Mouse (Mus musculus) hindbrain, embryonic 13.5 days (tissue): ENCODE data around the gene Tmem63c. TPM values are rescaled to one million over a fixed set of nuclear protein-coding genes. Genes with fewer than 3 reads are reported as not detected.

ENCODE experiments used
- ATAC-seq: fragments of 200-750 bp; cut with Nextera tagmentation; 2 replicates; pipeline ENCODE4 v1.8.0; 2017; ENCODE audit warnings: moderate TSS enrichment; ENCODE audit not compliant: low FRiP score
- H3K27ac ChIP-seq: fragments of 300-500 bp; sonication (generic); 2 replicates; pipeline ENCODE4 v1.5.1; 2015; ENCODE audit warnings: inconsistent platforms, mild to moderate bottlenecking, moderate library complexity
- H3K27me3 ChIP-seq: fragments of 300-500 bp; sonication (generic); 2 replicates; pipeline ENCODE4 v1.6.1; 2015; ENCODE audit warnings: mild to moderate bottlenecking, inconsistent platforms
- H3K36me3 ChIP-seq: fragments of 300-500 bp; sonication (generic); 2 replicates; pipeline ENCODE4 v1.6.1; 2015; ENCODE audit warnings: mild to moderate bottlenecking, inconsistent platforms
- H3K4me1 ChIP-seq: fragments of 300-500 bp; sonication (generic); replicated peaks from 2 replicates; pipeline ENCODE4 v1.6.1; 2015; ENCODE audit warnings: inconsistent platforms
- H3K4me2 ChIP-seq: fragments of 300-500 bp; sonication (generic); 2 replicates; pipeline ENCODE4 v1.6.1; 2015; ENCODE audit warnings: inconsistent platforms, mild to moderate bottlenecking, moderate library complexity
- H3K4me3 ChIP-seq: fragments of 300-500 bp; sonication (generic); 2 replicates; pipeline ENCODE4 v1.5.1; 2015; ENCODE audit warnings: mild to moderate bottlenecking, inconsistent platforms
- H3K9ac ChIP-seq: fragments of 300-500 bp; sonication (generic); 2 replicates; pipeline ENCODE4 v1.6.1; 2015; ENCODE audit warnings: mild to moderate bottlenecking, inconsistent platforms
- H3K9me3 ChIP-seq: fragments of 300-500 bp; sonication (generic); 2 replicates; pipeline ENCODE4 v1.6.1; 2016; ENCODE audit warnings: inconsistent platforms
- WGBS: fragments of 180-500 bp; shearing (Covaris S2); methylation state at CpG from one replicate; pipeline ENCODE4 v1.1.7; 2015; 5-methylcytosine and 5-hydroxymethylcytosine counted together
- polyA plus RNA-seq: library from polyadenylated mRNA; unstranded; fragments of >200 nt; fragmentation: Nextera tagmentation; extraction: Ambion mirVana; gene quantifications from 2 replicates; pipeline ENCODE4 v1.2.1, GENCODE M21; 2015

Tmem63c gene
- polyA plus RNA-seq, 1 experiment from 2014 or later, result 7.3 TPM

DNA sequence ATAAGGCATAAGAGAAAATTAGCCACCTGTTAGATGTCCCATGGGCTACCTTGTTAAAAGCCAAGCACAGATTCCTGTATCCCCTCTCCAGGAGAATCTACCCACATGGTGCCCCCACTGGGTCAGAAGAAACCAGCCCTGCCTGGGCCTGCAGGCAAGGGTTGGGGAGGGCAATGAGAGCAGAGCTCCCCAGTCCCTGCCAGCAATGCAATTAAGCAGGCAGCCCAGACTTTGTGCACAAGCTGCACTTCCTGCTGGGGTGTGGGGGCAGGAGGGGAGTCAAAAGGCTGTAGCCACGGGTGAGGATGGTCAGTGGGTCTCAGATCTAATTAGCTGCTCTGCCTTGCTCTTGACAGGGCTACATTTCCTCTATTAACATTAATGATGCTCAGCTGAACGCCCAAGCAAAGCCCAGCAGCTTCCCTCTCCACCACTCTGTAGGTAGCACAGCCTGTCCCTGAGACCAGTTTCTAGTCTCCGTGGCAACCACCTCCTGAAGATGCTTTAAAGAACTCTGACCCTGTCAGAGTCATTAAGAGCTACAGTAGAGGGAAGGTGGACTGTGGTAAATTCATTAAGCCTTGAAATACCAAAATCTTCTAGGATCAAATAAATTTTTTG is 86.3 kb downstream of the Tmem63c start:
- Histone ChIP-seq H3K9me3 (no peaks in the 10 kb centered on the region), H3K4me2 (no peak overlapping the region), H3K27ac (no peak overlapping the region), H3K9ac (no peak overlapping the region), H3K4me1 (peaks cover 7% of the 10 kb centered on the region), H3K27me3 (peaks cover 14% of the 10 kb centered on the region), H3K4me3 (no peak overlapping the region), H3K36me3 (peaks cover 34% of the 10 kb centered on the region)
- 42% methylated on average over 3 of the region's 3 CpGs for WGBS
- peak; percentile 46; the same call in 1 of the 2 replicates for ATAC-seq

DNA sequence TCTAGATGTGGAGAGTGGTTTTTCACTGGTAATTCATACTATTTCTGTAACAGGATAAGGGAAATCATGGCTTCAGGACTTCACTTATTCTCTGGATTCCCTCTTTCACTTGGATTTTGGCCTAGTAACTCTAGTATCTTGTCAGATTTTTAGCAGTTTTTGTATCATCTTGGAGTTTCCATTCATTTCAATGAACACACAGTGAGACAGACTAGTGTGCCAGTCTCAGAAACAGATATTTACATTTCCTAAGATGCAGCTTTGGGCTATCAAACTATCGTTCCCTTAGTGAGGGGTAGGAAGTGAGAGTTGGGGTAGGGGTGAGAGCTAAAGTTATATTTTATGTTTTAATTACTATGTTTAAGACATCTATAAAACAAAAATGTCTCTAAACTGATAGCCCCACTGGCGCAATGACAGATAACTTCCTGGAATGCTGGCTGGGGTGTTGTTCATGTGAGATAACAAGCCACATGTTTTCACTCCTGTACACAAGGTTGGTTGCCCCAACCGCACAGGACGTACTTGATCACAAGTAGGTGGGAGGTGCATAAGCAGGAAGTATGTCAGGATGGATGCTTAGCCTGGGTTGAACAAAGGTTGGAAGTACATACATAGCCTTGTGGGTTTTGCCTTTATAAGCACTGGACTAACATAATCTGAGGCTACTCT is 100.9 kb downstream of the Tmem63c start:
- Histone ChIP-seq H3K4me2 (no peak overlapping the region), H3K27me3 (no peaks in the 10 kb centered on the region), H3K36me3 (peaks cover 60% of the 10 kb centered on the region), H3K4me3 (no peak overlapping the region), H3K9me3 (no peaks in the 10 kb centered on the region), H3K4me1 (no peaks in the 10 kb centered on the region), H3K9ac (no peak overlapping the region), H3K27ac (no peak overlapping the region)
- 93% methylated on average over 4 of the region's 4 CpGs for WGBS
- no peak for ATAC-seq

DNA sequence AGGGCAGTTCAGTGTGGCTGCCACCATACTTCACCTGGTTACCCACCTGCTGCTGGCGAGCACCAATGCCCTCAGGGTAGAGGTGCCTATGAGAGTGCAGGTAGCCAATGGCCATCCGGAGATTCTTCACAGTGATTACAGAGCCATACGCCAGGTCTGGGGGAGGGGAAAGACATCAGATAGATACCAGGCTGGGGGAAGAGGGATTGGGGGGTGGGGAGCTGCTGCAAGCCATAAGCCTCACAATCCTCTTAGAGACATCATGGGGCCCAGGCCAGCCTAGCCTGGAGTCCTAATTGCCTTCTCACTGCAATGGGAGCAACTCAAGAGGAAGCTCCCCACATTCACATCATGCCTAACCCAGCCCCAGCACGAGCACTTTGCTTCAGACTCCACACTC is 106.1 kb downstream of the Tmem63c start:
- Histone ChIP-seq H3K4me3 (no peak overlapping the region), H3K4me1 (peaks cover 3% of the 10 kb centered on the region; the same call in 1 of the 2 replicates), H3K27me3 (no peaks in the 10 kb centered on the region), H3K9me3 (no peaks in the 10 kb centered on the region), H3K36me3 (peaks cover 67% of the 10 kb centered on the region), H3K27ac (no peak overlapping the region), H3K4me2 (no peak overlapping the region), H3K9ac (no peak overlapping the region)
- WGBS, result 89% methylated on average over 4 of the region's 4 CpGs
- no peak for ATAC-seq

DNA sequence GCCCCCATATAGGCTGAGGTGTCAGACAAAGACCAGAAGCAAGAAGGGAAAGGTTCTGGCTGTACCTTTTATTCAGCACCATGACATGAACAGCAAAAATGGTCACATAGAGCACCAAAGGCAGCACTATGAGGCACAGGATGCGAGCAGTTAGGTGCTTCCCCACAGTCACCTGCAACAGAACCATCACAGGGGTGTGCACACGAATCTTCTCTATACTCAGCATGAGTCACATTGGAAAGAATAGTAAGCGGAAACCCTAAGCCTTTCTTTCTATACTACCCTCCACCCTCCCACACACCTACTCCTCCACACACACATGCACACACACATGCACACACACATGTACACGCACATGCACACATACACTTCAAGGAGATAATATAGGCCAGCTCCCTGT is 109.1 kb downstream of the Tmem63c start:
- peaks cover 60% of the 10 kb centered on the region for H3K36me3 ChIP-seq
- no peak for ATAC-seq
- no peaks in the 10 kb centered on the region for H3K27me3 ChIP-seq
- H3K4me1 ChIP-seq, result peaks cover 3% of the 10 kb centered on the region; the same call in 1 of the 2 replicates
- no peak overlapping the region for H3K9ac ChIP-seq
- 93% methylated on average over 4 of the region's 4 CpGs for WGBS
- H3K4me3 ChIP-seq, result no peak overlapping the region
- H3K9me3 ChIP-seq, result no peaks in the 10 kb centered on the region
- H3K4me2 ChIP-seq, result no peak overlapping the region
- no peak overlapping the region for H3K27ac ChIP-seq

DNA sequence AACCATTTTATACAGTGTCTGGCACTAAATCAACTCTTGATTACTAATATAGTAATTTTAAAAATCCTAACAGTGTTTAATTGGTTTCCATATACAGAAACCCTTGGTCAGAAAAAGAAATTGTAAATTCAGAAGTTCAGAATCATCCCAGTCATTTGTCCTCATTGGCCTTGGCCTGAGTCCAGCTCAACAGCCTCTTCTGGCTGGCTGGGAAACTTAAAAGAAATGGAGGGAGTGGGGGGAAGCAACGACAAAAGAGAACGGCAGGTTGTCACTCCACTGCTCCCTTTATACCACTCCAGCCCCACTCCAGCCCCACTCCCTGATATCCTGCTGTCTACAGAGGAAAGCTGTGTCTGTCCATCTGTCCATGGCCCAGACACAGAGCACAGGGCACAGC is 110.0 kb downstream of the Tmem63c start:
- Histone ChIP-seq H3K9me3 (no peaks in the 10 kb centered on the region), H3K9ac (no peak overlapping the region), H3K36me3 (peaks cover 62% of the 10 kb centered on the region), H3K27ac (0 out of 2 replicates have a peak overlapping the region, but pooled peaks have one; percentile 30), H3K4me2 (no peak overlapping the region), H3K4me3 (no peak overlapping the region), H3K4me1 (peaks cover 3% of the 10 kb centered on the region; the same call in 1 of the 2 replicates), H3K27me3 (no peaks in the 10 kb centered on the region)
- 57% methylated on average over 2 of the region's 2 CpGs for whole genome bisulfite sequencing
- no peak for ATAC-seq

DNA sequence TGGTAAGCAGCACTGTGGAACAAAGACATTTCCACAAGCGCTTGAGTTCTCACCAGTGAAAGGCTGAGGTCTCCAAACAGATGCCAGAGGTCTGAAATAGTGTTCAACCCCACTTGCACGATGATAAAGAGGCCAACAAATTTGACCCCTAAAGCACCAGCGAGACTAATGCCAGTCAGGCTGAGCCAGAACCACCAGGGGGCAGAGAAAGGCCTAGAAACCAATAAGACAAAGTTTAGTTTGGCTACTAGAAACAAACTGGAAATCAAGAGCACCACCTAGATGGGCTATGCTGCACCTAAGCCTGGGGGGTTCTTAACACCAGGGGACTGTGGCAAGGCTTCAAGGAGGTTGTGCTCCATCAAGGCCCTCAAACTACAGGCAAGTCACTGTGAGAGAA is 110.5 kb downstream of the Tmem63c start:
- H3K36me3 ChIP-seq, result peaks cover 63% of the 10 kb centered on the region
- 0 out of 2 replicates have a peak overlapping the region, but pooled peaks have one; percentile 30 for H3K27ac ChIP-seq
- no peak overlapping the region for H3K4me3 ChIP-seq
- H3K27me3 ChIP-seq, result no peaks in the 10 kb centered on the region
- peaks cover 3% of the 10 kb centered on the region; the same call in 1 of the 2 replicates for H3K4me1 ChIP-seq
- no peaks in the 10 kb centered on the region for H3K9me3 ChIP-seq
- H3K4me2 ChIP-seq, result no peak overlapping the region
- H3K9ac ChIP-seq, result no peak overlapping the region
- ATAC-seq, result no peak
- WGBS, result 62% methylated on average over 3 of the region's 3 CpGs

DNA sequence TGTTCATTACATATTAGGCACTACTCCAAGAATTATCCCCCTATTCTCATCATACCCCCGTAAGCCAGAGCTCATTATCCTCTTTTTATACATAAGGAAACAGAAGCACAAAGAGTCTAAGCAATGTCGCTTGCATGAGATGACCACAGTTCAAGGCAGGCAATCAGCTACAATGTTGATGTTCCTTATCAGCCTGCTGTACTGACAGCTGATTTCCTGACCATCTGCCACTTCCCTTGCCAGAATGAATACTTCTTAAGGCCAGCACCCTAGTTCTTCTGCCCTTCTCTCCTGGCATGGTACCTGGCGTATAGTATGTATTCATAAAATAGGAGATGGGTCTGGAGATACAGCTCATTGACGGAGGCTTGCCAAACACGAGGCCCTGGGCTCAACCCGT is 111.1 kb downstream of the Tmem63c start:
- no peaks in the 10 kb centered on the region for H3K27me3 ChIP-seq
- H3K9ac ChIP-seq, result no peak overlapping the region
- H3K4me2 ChIP-seq, result no peak overlapping the region
- no peak overlapping the region for H3K27ac ChIP-seq
- H3K36me3 ChIP-seq, result peaks cover 60% of the 10 kb centered on the region
- WGBS, result 94% methylated on average over 6 of the region's 6 CpGs
- no peaks in the 10 kb centered on the region for H3K9me3 ChIP-seq
- H3K4me1 ChIP-seq, result peaks cover 3% of the 10 kb centered on the region; the same call in 1 of the 2 replicates
- ATAC-seq, result no peak
- H3K4me3 ChIP-seq, result no peak overlapping the region

DNA sequence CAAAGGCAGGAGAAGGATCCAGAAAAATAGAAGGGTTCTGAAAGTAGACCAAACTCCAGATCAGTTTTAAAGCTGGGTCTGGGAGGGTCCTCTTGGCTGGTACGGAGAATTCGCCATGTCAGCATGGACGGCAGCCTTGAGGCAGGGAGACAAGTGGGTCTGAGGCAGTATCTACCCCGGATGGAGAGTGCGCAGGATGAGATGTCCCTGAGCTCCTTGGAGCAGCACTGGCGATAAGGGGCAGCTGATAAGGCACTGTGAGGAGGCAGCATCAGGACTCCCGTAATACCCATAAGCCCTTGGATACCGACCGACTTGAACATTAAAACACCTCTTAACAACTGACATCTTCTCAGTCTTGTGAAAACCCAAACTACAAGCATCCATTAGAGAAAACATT is 111.6 kb downstream of the Tmem63c start:
- Histone ChIP-seq H3K9me3 (no peaks in the 10 kb centered on the region), H3K27ac (no peak overlapping the region), H3K4me1 (peaks cover 8% of the 10 kb centered on the region), H3K27me3 (no peaks in the 10 kb centered on the region), H3K36me3 (peaks cover 57% of the 10 kb centered on the region), H3K9ac (no peak overlapping the region), H3K4me3 (no peak overlapping the region), H3K4me2 (no peak overlapping the region)
- WGBS, result 94% methylated on average over 9 of the region's 9 CpGs
- no peak for ATAC-seq

DNA sequence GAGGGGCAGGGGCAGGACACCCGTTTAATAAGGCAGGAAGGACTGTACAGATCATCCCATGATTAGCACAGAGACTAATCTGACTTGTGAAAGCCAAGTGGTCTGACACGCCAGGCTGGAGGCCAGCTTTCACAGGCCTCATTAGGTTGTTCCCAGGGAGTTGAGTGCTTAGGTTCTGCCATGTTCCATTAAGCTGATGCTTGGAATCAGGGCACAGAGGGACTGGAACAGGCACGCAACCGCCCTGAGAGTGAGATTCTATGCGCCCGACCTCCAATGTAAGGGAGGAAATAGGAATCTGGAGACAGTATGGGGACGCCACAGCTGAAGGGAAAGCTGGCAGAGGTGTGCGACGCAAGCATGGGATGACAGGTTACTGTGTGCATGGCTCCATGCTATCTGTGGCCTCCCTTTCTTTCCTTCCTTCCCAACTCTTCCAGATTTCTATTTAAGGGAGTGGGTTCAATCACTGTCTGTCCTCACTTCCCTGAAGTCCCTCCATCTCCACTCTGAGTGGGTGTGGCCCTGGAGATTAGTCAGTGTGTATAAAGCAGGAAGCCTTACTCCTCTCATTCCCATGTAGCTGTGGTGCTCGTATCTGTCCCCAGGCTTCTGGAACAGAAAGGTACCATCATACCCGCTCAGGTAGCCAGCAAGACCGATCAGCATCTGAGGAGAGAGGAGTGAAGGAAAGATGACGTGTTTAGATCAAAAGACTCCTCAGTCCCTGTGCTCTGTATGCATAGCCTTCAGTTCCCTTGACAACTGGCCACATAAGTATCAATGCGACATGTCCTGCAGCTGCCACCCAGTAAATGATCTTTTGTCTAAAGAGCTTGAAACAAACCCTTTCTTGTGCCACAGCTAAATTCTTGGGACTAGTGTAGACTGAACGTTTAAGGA is 116.5 kb downstream of the Tmem63c start:
- no peak overlapping the region for H3K4me2 ChIP-seq
- peak; percentile 69; the same call in 1 of the 2 replicates for ATAC-seq
- peaks cover 27% of the 10 kb centered on the region for H3K36me3 ChIP-seq
- no peaks in the 10 kb centered on the region for H3K9me3 ChIP-seq
- no peaks in the 10 kb centered on the region for H3K27me3 ChIP-seq
- H3K4me3 ChIP-seq, result no peak overlapping the region
- peaks cover 12% of the 10 kb centered on the region for H3K4me1 ChIP-seq
- peak overlapping the region; percentile 78 for H3K27ac ChIP-seq
- H3K9ac ChIP-seq, result no peak overlapping the region
- 55% methylated on average over 15 of the region's 15 CpGs for WGBS

DNA sequence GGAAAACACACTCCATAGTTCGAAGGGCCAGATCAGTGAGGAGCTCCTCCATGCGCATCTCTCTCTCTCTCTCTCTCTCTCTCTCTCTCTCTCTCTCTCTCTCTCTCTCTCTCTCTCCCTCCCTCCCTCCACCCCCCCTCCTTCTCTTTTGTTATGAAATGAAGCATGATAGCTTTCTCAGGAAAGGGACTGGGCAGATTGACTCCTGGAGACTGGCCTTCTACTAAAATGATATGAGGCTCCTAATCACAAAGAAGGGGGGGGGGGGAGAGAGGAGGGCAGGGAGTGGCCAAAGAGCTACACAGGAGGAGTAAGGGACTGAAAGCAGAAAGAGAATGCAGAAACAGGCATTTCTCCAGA is 117.2 kb downstream of the Tmem63c start:
- peak overlapping the region; percentile 78 for H3K27ac ChIP-seq
- no peak overlapping the region for H3K4me2 ChIP-seq
- peaks cover 12% of the 10 kb centered on the region for H3K4me1 ChIP-seq
- no peak overlapping the region for H3K4me3 ChIP-seq
- whole genome bisulfite sequencing, result 20% methylated on average over 2 of the region's 2 CpGs
- peak; percentile 36; the same call in 1 of the 2 replicates for ATAC-seq
- no peaks in the 10 kb centered on the region for H3K27me3 ChIP-seq
- H3K9me3 ChIP-seq, result no peaks in the 10 kb centered on the region
- peaks cover 25% of the 10 kb centered on the region for H3K36me3 ChIP-seq
- no peak overlapping the region for H3K9ac ChIP-seq

DNA sequence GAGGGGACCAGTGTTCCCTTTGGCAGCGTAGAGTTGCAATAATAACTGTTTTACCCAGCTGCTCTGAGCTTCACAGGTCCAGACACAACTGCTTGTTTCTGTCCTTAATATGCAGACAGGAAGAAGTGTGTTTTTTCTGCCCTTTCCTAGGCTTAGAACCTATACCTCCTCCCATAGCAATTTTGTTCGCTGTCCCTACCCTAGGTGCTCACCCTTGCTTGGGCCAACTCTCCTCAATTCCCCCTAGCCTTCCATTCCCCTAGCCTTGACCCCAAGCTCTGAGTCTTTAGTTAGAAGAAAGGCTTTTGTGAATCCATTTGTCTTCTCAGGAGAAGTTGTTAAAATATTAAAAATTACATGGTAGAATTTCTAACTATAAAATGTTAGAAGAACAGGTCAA is 117.6 kb downstream of the Tmem63c start:
- Histone ChIP-seq H3K9ac (no peak overlapping the region), H3K4me3 (no peak overlapping the region), H3K36me3 (peaks cover 21% of the 10 kb centered on the region), H3K27ac (peak overlapping the region; percentile 71), H3K9me3 (no peaks in the 10 kb centered on the region), H3K4me1 (peaks cover 12% of the 10 kb centered on the region), H3K4me2 (no peak overlapping the region), H3K27me3 (no peaks in the 10 kb centered on the region)
- no peak for ATAC-seq
- WGBS, result 48% methylated on average over 2 of the region's 2 CpGs
